Mouse (Mus musculus): Measurements from ENCODE around the gene Ptges.

GRCm38 (mm10) chr2:30864968-30865381 is 64.7 kb downstream of the Ptges start:
- no peak for TF ChIP-seq CTCF (IDR thresholded peaks at IDR 0.05; ENCODE audit: control insufficient read depth, insufficient read depth, insufficient replicate concordance, low read depth, low read length)
- TF ChIP-seq POLR2A (IDR thresholded peaks at IDR 0.05; ENCODE audit: control insufficient read depth, low read depth, low read length) = no peak

Measured in testis, adult 2 months (tissue).